Mouse (Mus musculus) embryonic facial prominence, embryonic 13.5 days (tissue): ENCODE measurements around the gene Cdr2. TPM values are rescaled to one million over a fixed set of nuclear protein-coding genes. Genes with fewer than 3 reads are reported as not detected.
"Not testable (repeated sequence)": the region's sequence is repeated elsewhere in the genome, so short reads cannot be mapped to it uniquely, and the experiment has no call there.

Experiments
- ATAC-seq: fragments of 200-750 bp; cut with Nextera tagmentation; 2 replicates; pipeline ENCODE4 v1.8.0; 2017; ENCODE audit warnings: low read depth; ENCODE audit not compliant: insufficient number of reproducible peaks, insufficient read depth, low FRiP score, low TSS enrichment
- H3K27ac ChIP-seq: fragments of 300-500 bp; sonication (generic); 2 replicates; pipeline ENCODE4 v1.5.1; 2015; ENCODE audit warnings: moderate library complexity, mild to moderate bottlenecking, inconsistent platforms
- H3K27me3 ChIP-seq: fragments of 300-500 bp; sonication (generic); 2 replicates; pipeline ENCODE4 v1.6.1; 2015; ENCODE audit warnings: mild to moderate bottlenecking, inconsistent platforms
- H3K36me3 ChIP-seq: fragments of 300-500 bp; sonication (generic); 2 replicates; pipeline ENCODE4 v1.6.1; 2015; ENCODE audit warnings: mild to moderate bottlenecking, inconsistent platforms
- H3K4me1 ChIP-seq: fragments of 300-500 bp; sonication (generic); 2 replicates; pipeline ENCODE4 v1.6.1; 2015; ENCODE audit warnings: inconsistent platforms
- H3K4me2 ChIP-seq: fragments of 300-500 bp; sonication (generic); 2 replicates; pipeline ENCODE4 v1.6.1; 2015; ENCODE audit warnings: moderate library complexity, mild to moderate bottlenecking, inconsistent platforms
- H3K4me3 ChIP-seq: fragments of 300-500 bp; sonication (generic); 2 replicates; pipeline ENCODE4 v1.5.1; 2015; ENCODE audit warnings: mild to moderate bottlenecking, inconsistent platforms
- H3K9ac ChIP-seq: fragments of 300-500 bp; sonication (generic); 2 replicates; pipeline ENCODE4 v1.6.1; 2015; ENCODE audit warnings: mild to moderate bottlenecking, inconsistent platforms
- H3K9me3 ChIP-seq: fragments of 300-500 bp; sonication (generic); 2 replicates; pipeline ENCODE4 v1.6.1; 2016; ENCODE audit warnings: inconsistent platforms
- WGBS: fragments of 180-500 bp; shearing (Covaris S2); methylation state at CpG from one replicate; pipeline ENCODE4 v1.1.7; 2015; ENCODE audit warnings: mixed read lengths; 5-methylcytosine and 5-hydroxymethylcytosine counted together
- polyA plus RNA-seq: library from polyadenylated mRNA; unstranded; fragments of >200 nt; fragmentation: Nextera tagmentation; extraction: Ambion mirVana; gene quantifications from 2 replicates; pipeline ENCODE4 v1.2.1, GENCODE M21; 2015

Cdr2 gene
- polyA plus RNA-seq, 1 experiment from 2014 or later: 10.5 TPM

GRCm38 (mm10) chr7:120963126-120963525 lies 19.0 kb downstream of the Cdr2 start:
- no peak overlapping the region for H3K4me3 ChIP-seq
- no peak overlapping the region for H3K27ac ChIP-seq
- ATAC-seq: no peak
- H3K4me2 ChIP-seq: no peak overlapping the region
- H3K36me3 ChIP-seq: peaks cover 33% of the 10 kb centered on the region
- WGBS: 90% methylated on average over 5 of the region's 5 CpGs
- no peaks in the 10 kb centered on the region for H3K9me3 ChIP-seq
- no peaks in the 10 kb centered on the region for H3K27me3 ChIP-seq
- H3K4me1 ChIP-seq: no peaks in the 10 kb centered on the region
- no peak overlapping the region for H3K9ac ChIP-seq

GRCm38 (mm10) chr7:120961893-120962292 lies 20.2 kb downstream of the Cdr2 start:
- no peak overlapping the region for H3K4me2 ChIP-seq
- H3K4me3 ChIP-seq: no peak overlapping the region
- WGBS: 64% methylated on average over 3 of the region's 3 CpGs
- no peaks in the 10 kb centered on the region for H3K27me3 ChIP-seq
- H3K9me3 ChIP-seq: no peaks in the 10 kb centered on the region
- peaks cover 38% of the 10 kb centered on the region for H3K36me3 ChIP-seq
- H3K4me1 ChIP-seq: no peaks in the 10 kb centered on the region
- ATAC-seq: no peak
- H3K9ac ChIP-seq: no peak overlapping the region
- H3K27ac ChIP-seq: no peak overlapping the region

- Histone ChIP-seq H3K27ac (no peak overlapping the region), H3K27me3 (no peaks in the 10 kb centered on the region), H3K9ac (no peak overlapping the region), H3K36me3 (peaks cover 46% of the 10 kb centered on the region), H3K4me3 (no peak overlapping the region), H3K9me3 (no peaks in the 10 kb centered on the region), H3K4me2 (no peak overlapping the region), H3K4me1 (no peaks in the 10 kb centered on the region)
- WGBS: 81% methylated on average over 6 of the region's 6 CpGs
- no peak for ATAC-seq
These were observed 21.5 kb downstream of the Cdr2 start for GRCm38 (mm10) chr7:120960601-120961000.

- no peak for ATAC-seq
- WGBS: 67% methylated on average over 2 of the region's 2 CpGs
These were observed 22.0 kb downstream of the Cdr2 start for GRCm38 (mm10) chr7:120960116-120960515.

GRCm38 (mm10) chr7:120953591-120953990 lies 28.5 kb downstream of the Cdr2 start:
- not testable (repeated sequence) for H3K9me3 ChIP-seq, H3K27me3 ChIP-seq, H3K9ac ChIP-seq, ATAC-seq, H3K27ac ChIP-seq, H3K4me2 ChIP-seq, H3K4me1 ChIP-seq, H3K4me3 ChIP-seq
- H3K36me3 ChIP-seq: peaks cover 36% of the 10 kb centered on the region
- WGBS: 86% methylated on average over 7 of the region's 7 CpGs

More at GRCm38 (mm10) chr7:120960116-120960515, 22.0 kb downstream of the Cdr2 start:
- Histone ChIP-seq H3K4me3 (no peak overlapping the region), H3K27ac (no peak overlapping the region), H3K4me1 (no peaks in the 10 kb centered on the region), H3K27me3 (no peaks in the 10 kb centered on the region), H3K36me3 (peaks cover 46% of the 10 kb centered on the region), H3K4me2 (no peak overlapping the region), H3K9me3 (no peaks in the 10 kb centered on the region), H3K9ac (no peak overlapping the region)

- 73% methylated on average over 7 of the region's 8 CpGs for WGBS
- ATAC-seq: no peak
These were observed 38.1 kb downstream of the Cdr2 start for GRCm38 (mm10) chr7:120943936-120944509.

GRCm38 (mm10) chr7:120942506-120942905 lies 39.6 kb downstream of the Cdr2 start:
- Histone ChIP-seq H3K4me1 (no peaks in the 10 kb centered on the region), H3K27me3 (no peaks in the 10 kb centered on the region), H3K4me3 (no peak overlapping the region), H3K36me3 (peaks cover 78% of the 10 kb centered on the region), H3K9me3 (no peaks in the 10 kb centered on the region), H3K9ac (peak overlapping the region; percentile 6; the same call in 1 of the 2 replicates), H3K4me2 (no peak overlapping the region), H3K27ac (no peak overlapping the region)
- 76% methylated on average over 1 of the region's 1 CpGs for WGBS
- ATAC-seq: no peak

More at GRCm38 (mm10) chr7:120943936-120944509, 38.1 kb downstream of the Cdr2 start:
- Histone ChIP-seq H3K36me3 (peaks cover 74% of the 10 kb centered on the region), H3K27me3 (no peaks in the 10 kb centered on the region), H3K9me3 (no peaks in the 10 kb centered on the region), H3K4me1 (no peaks in the 10 kb centered on the region), H3K4me2 (no peak overlapping the region), H3K9ac (no peak overlapping the region), H3K4me3 (no peak overlapping the region), H3K27ac (no peak overlapping the region)

GRCm38 (mm10) chr7:120941214-120941613 lies 40.9 kb downstream of the Cdr2 start:
- Histone ChIP-seq H3K4me1 (no peaks in the 10 kb centered on the region), H3K9me3 (no peaks in the 10 kb centered on the region), H3K4me2 (no peak overlapping the region), H3K36me3 (peaks cover 85% of the 10 kb centered on the region), H3K4me3 (no peak overlapping the region), H3K27ac (no peak overlapping the region), H3K9ac (no peak overlapping the region), H3K27me3 (no peaks in the 10 kb centered on the region)
- ATAC-seq: no peak
- WGBS: 94% methylated on average over 6 of the region's 6 CpGs

- ATAC-seq: no peak
- 87% methylated on average over 12 of the region's 12 CpGs for WGBS
These were observed 41.8 kb downstream of the Cdr2 start for GRCm38 (mm10) chr7:120940343-120940742.

GRCm38 (mm10) chr7:120938206-120938605 lies 43.9 kb downstream of the Cdr2 start:
- no peak overlapping the region for H3K4me3 ChIP-seq
- H3K9ac ChIP-seq: no peak overlapping the region
- no peaks in the 10 kb centered on the region for H3K27me3 ChIP-seq
- H3K4me1 ChIP-seq: no peaks in the 10 kb centered on the region
- H3K4me2 ChIP-seq: no peak overlapping the region
- H3K9me3 ChIP-seq: no peaks in the 10 kb centered on the region
- H3K27ac ChIP-seq: no peak overlapping the region
- no peak for ATAC-seq
- peaks cover 93% of the 10 kb centered on the region for H3K36me3 ChIP-seq
- WGBS: 88% methylated on average over 9 of the region's 9 CpGs

More at GRCm38 (mm10) chr7:120940343-120940742, 41.8 kb downstream of the Cdr2 start:
- Histone ChIP-seq H3K9me3 (no peaks in the 10 kb centered on the region), H3K27ac (no peak overlapping the region), H3K4me2 (no peak overlapping the region), H3K27me3 (no peaks in the 10 kb centered on the region), H3K9ac (no peak overlapping the region), H3K36me3 (peaks cover 89% of the 10 kb centered on the region), H3K4me1 (no peaks in the 10 kb centered on the region), H3K4me3 (no peak overlapping the region)

- H3K4me2 ChIP-seq: no peak overlapping the region
- H3K27ac ChIP-seq: no peak overlapping the region
- WGBS: 83% methylated on average over 4 of the region's 4 CpGs
- H3K4me1 ChIP-seq: no peaks in the 10 kb centered on the region
- ATAC-seq: no peak
- H3K4me3 ChIP-seq: no peak overlapping the region
- no peaks in the 10 kb centered on the region for H3K27me3 ChIP-seq
- no peaks in the 10 kb centered on the region for H3K9me3 ChIP-seq
- H3K9ac ChIP-seq: no peak overlapping the region
- H3K36me3 ChIP-seq: peaks cover 93% of the 10 kb centered on the region
These were observed 45.6 kb downstream of the Cdr2 start for GRCm38 (mm10) chr7:120936522-120936921.

GRCm38 (mm10) chr7:120934716-120935115 lies 47.4 kb downstream of the Cdr2 start:
- no peak overlapping the region for H3K4me2 ChIP-seq
- no peak for ATAC-seq
- H3K4me1 ChIP-seq: no peaks in the 10 kb centered on the region
- H3K4me3 ChIP-seq: no peak overlapping the region
- WGBS: 31% methylated on average over 5 of the region's 5 CpGs
- no peak overlapping the region for H3K9ac ChIP-seq
- no peaks in the 10 kb centered on the region for H3K9me3 ChIP-seq
- H3K27me3 ChIP-seq: no peaks in the 10 kb centered on the region
- H3K36me3 ChIP-seq: peaks cover 93% of the 10 kb centered on the region
- H3K27ac ChIP-seq: no peak overlapping the region
